Mouse (Mus musculus) ES-E14 (cell line): ENCODE results near the gene Col25a1. TPM values are rescaled to one million over a fixed set of nuclear protein-coding genes. Genes with fewer than 3 reads are reported as not detected.

Source experiments
- DNase-seq: peaks from one replicate; pipeline ENCODE4 v3.0.0-alpha.2; 2013; ENCODE audit warnings: low read depth, low spot score
- H3K27ac ChIP-seq: 2 replicates; pipeline ENCODE4 v1.5.1; 2012; ENCODE audit warnings: low read depth, mild to moderate bottlenecking, low read length, moderate library complexity, mixed read lengths; ENCODE audit not compliant: poor library complexity, insufficient read depth, severe bottlenecking
- H3K36me3 ChIP-seq: 2 replicates; pipeline ENCODE4 v1.6.1; 2012; ENCODE audit warnings: mild to moderate bottlenecking, low read length, moderate library complexity, mixed read lengths; ENCODE audit not compliant: control insufficient read depth, poor library complexity, insufficient read depth, severe bottlenecking
- H3K4me1 ChIP-seq, 2 experiments: fragments of 150-350 bp in 1 of 2; sonication (generic) in 1 of 2; 2 replicates each; pipeline ENCODE4 v1.6.1; 2012; ENCODE audit warnings: low read length in 2 of 2, mild to moderate bottlenecking in 1 of 2, mixed read lengths in 1 of 2; ENCODE audit not compliant: control insufficient read depth in 2 of 2, insufficient read depth in 2 of 2, poor library complexity in 1 of 2
- H3K4me3 ChIP-seq, 2 experiments: fragments of 150-350 bp in 1 of 2; sonication (generic) in 1 of 2; 2 replicates each; pipeline ENCODE4 v1.5.1; 2012; ENCODE audit warnings: low read length in 2 of 2, low read depth in 1 of 2, mild to moderate bottlenecking in 1 of 2, mixed read lengths in 1 of 2; ENCODE audit not compliant: insufficient read depth in 1 of 2, poor library complexity in 1 of 2, severe bottlenecking in 1 of 2
- H3K9ac ChIP-seq: 2 replicates; pipeline ENCODE4 v1.6.1; 2012; ENCODE audit warnings: low read depth, mild to moderate bottlenecking, low read length, mixed read lengths; ENCODE audit not compliant: poor library complexity, insufficient read depth, severe bottlenecking
- H3K9me3 ChIP-seq: fragments of 150-350 bp; sonication (generic); 2 replicates; pipeline ENCODE4 v1.6.1; 2012; ENCODE audit warnings: low read depth, mild to moderate bottlenecking, low read length; ENCODE audit not compliant: control insufficient read depth, insufficient read depth
- CHD2 ChIP-seq: IDR thresholded peaks from 2 replicates; pipeline ENCODE4 v1.6.1; 2014; ENCODE audit warnings: mild to moderate bottlenecking, low read depth, low read length, inconsistent platforms
- HCFC1 ChIP-seq: IDR thresholded peaks from 2 replicates; pipeline ENCODE4 v1.6.1; 2012; ENCODE audit warnings: low read length, inconsistent platforms, borderline replicate concordance; ENCODE audit not compliant: insufficient read depth
- MAFK ChIP-seq: IDR thresholded peaks from 2 replicates; pipeline ENCODE4 v1.6.1; 2014; ENCODE audit warnings: mild to moderate bottlenecking, low read depth, low read length, inconsistent platforms; ENCODE audit not compliant: insufficient read depth
- ZC3H11A ChIP-seq: IDR thresholded peaks from 2 replicates; pipeline ENCODE4 v1.6.1; 2012; ENCODE audit warnings: low read depth, mild to moderate bottlenecking, inconsistent platforms, low read length, borderline replicate concordance
- ZNF384 ChIP-seq: IDR thresholded peaks from 2 replicates; pipeline ENCODE4 v1.6.1; 2012; ENCODE audit warnings: low read depth, low read length, inconsistent platforms
- in situ Hi-C, 2 experiments: fragments of 600-800 bp; cut with MboI; formaldehyde crosslinking; loops; one replicate each; pipeline ENCODE4 v1.15.1; 2025; ENCODE audit warnings: low sequenced_read_pairs in 2 of 2, inconsistent platforms in 1 of 2; ENCODE audit not compliant: unreplicated experiment in 2 of 2
- total RNA-seq: library from RNA; depleted of rRNA; stranded (reverse); fragments of 300-350 nt; gene quantifications from 2 replicates; pipeline ENCODE4 v1.2.3, GENCODE M21; 2012

Col25a1 gene
- total RNA-seq, 1 experiment, result 0.45 TPM

GRCm38 (mm10) chr3:130153117-130153516 is 21.8 kb downstream of the Col25a1 start:
- TF ChIP-seq HCFC1, result no peak
- no peak for TF ChIP-seq ZC3H11A
- TF ChIP-seq MAFK, result no peak
- no peak for TF ChIP-seq CHD2
- TF ChIP-seq ZNF384, result no peak
- H3K27ac ChIP-seq, result no peak overlapping the region
- no peaks in the 10 kb centered on the region for H3K36me3 ChIP-seq
- H3K4me1 ChIP-seq, result no peaks in the 10 kb centered on the region
- DNase-seq, result no peak
- in situ Hi-C loops, result no loop called here
- no peak overlapping the region for H3K9ac ChIP-seq
- no peaks in the 10 kb centered on the region for H3K9me3 ChIP-seq
- no peak overlapping the region for H3K4me3 ChIP-seq

- TF ChIP-seq CHD2, result no peak
- no peak for TF ChIP-seq MAFK
- no peak for TF ChIP-seq ZC3H11A
- TF ChIP-seq ZNF384, result no peak
- Histone ChIP-seq H3K9me3 (no peaks in the 10 kb centered on the region), H3K4me3 (no peak overlapping the region), H3K27ac (no peak overlapping the region), H3K36me3 (no peaks in the 10 kb centered on the region), H3K4me1 (no peaks in the 10 kb centered on the region), H3K9ac (no peak overlapping the region)
- in situ Hi-C loops, result no loop called here
- no peak for DNase-seq
These were observed 26.2 kb downstream of the Col25a1 start for GRCm38 (mm10) chr3:130157551-130157950.

DNA sequence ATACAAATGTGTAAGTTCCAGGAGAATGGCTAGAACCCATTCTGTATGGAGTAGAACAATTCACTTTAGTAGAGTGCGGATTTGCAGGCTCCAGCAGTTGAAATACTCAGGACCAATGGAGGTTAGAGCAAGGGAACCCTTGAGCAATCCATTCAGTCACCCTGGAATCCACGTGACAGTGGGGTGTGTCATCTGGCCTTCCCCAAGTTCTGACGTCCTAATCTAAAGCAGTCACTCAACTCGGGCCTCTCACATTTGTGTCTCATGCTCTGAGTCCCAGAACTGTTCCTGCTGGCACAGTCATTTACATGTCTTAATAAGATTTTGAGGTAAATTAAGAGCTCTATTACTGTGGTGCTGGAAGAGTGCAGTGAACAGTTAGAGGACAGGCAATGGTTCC is 28.6 kb downstream of the Col25a1 start:
- Histone ChIP-seq H3K9me3 (no peaks in the 10 kb centered on the region), H3K27ac (no peak overlapping the region)
- in situ Hi-C loops, result no loop called here

DNA sequence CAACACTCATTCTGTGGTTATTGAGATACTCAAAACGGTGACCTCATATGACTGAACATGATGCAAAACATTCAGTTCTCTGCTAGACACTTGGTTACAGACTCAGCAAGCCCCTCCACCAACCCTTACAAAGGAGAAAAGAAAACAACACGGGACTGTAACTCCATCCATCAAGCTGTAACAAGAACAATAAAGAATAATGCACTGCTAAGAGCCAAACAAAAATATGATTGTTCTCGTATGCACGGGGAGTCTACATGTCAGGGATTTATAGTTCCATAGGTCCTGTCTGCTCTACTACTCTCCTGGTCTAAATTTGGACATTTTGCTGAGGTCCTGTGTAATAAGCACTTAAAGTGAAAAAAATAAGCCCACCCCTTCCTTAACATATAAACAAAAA is 29.6 kb downstream of the Col25a1 start:
- no peak overlapping the region for H3K9ac ChIP-seq
- H3K9me3 ChIP-seq, result no peaks in the 10 kb centered on the region
- no peaks in the 10 kb centered on the region for H3K4me1 ChIP-seq
- TF ChIP-seq HCFC1 (no peak), ZNF384 (no peak), ZC3H11A (no peak), MAFK (no peak), CHD2 (no peak)
- H3K27ac ChIP-seq, result no peak overlapping the region
- no peaks in the 10 kb centered on the region for H3K36me3 ChIP-seq
- no peak overlapping the region for H3K4me3 ChIP-seq
- no peak for DNase-seq
- in situ Hi-C loops, result no loop called here

More for the DNA sequence above, 28.6 kb downstream of the Col25a1 start:
- Histone ChIP-seq H3K4me3 (no peak overlapping the region), H3K9ac (no peak overlapping the region), H3K4me1 (no peaks in the 10 kb centered on the region), H3K36me3 (no peaks in the 10 kb centered on the region)
- TF ChIP-seq HCFC1 (no peak), CHD2 (no peak), ZNF384 (no peak), ZC3H11A (no peak), MAFK (no peak)
- no peak for DNase-seq

DNA sequence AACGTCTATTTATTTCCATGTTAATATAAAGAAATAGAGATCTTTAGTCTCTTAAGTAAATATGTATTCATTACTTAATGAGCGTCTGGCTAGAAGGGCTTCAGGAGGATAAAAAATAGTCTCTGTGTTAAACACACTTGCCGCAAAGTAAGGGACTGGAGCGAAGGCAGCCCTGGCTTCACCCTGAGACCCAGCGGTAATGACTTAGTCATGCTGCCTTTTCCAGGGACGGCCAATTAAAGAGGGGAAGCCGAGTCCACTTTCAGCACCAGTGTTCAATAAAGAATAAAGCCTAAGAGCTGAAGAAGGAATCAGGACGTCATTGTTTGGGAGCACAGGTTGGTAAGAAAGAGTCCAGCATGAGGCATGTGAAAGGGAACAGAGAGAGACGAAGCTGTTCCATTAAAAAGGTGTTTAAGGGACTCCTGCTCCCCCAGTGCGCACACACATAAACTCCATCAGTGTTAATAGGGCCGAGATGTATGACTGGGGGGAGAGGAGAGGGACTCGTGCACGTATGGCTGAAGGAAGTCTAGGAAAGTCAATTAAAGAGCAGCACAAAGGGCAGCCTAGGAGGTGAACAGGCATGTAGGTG is 30.1 kb downstream of the Col25a1 start:
- no peak for DNase-seq
- Histone ChIP-seq H3K27ac (no peak overlapping the region), H3K9me3 (no peaks in the 10 kb centered on the region), H3K9ac (no peak overlapping the region), H3K36me3 (no peaks in the 10 kb centered on the region), H3K4me1 (no peaks in the 10 kb centered on the region), H3K4me3 (no peak overlapping the region)
- TF ChIP-seq MAFK, result no peak
- TF ChIP-seq ZC3H11A, result no peak
- no peak for TF ChIP-seq CHD2
- TF ChIP-seq HCFC1, result no peak
- TF ChIP-seq ZNF384, result no peak
- in situ Hi-C loops, result no loop called here
